Mouse (Mus musculus) intestine, embryonic 14.5 days (tissue): ENCODE measurements around the gene Hes7. TPM values are rescaled to one million over a fixed set of nuclear protein-coding genes. Genes with fewer than 3 reads are reported as not detected.

Source experiments
- ATAC-seq: fragments of 200-750 bp; cut with Nextera tagmentation; replicated peaks from 2 replicates; pipeline ENCODE4 v1.8.0; 2017; ENCODE audit warnings: low read depth, moderate number of reproducible peaks, moderate TSS enrichment, moderate library complexity; ENCODE audit not compliant: low FRiP score, low TSS enrichment
- DNase-seq: peaks from one replicate; pipeline ENCODE4 v3.0.0-alpha.2; 2018; ENCODE audit warnings: low spot score
- H3K27ac ChIP-seq: fragments of 300-500 bp; sonication (generic); 2 replicates; pipeline ENCODE4 v1.5.1; 2014; ENCODE audit warnings: low read depth, mild to moderate bottlenecking, control low read depth
- H3K27me3 ChIP-seq: fragments of 300-500 bp; sonication (generic); replicated peaks from 2 replicates; pipeline ENCODE4 v1.6.1; 2014; ENCODE audit warnings: low read length, control low read depth; ENCODE audit not compliant: control insufficient read depth, insufficient read depth
- H3K36me3 ChIP-seq: fragments of 300-500 bp; sonication (generic); 2 replicates; pipeline ENCODE4 v1.6.1; 2014; ENCODE audit warnings: low read length, control low read depth; ENCODE audit not compliant: control insufficient read depth, insufficient read depth
- H3K4me1 ChIP-seq: fragments of 300-500 bp; sonication (generic); replicated peaks from 2 replicates; pipeline ENCODE4 v1.6.1; 2014; ENCODE audit warnings: low read length, control low read depth, mixed read lengths; ENCODE audit not compliant: control insufficient read depth, insufficient read depth
- H3K4me2 ChIP-seq: fragments of 300-500 bp; sonication (generic); 2 replicates; pipeline ENCODE4 v1.6.1; 2014; ENCODE audit warnings: low read length
- H3K4me3 ChIP-seq: fragments of 300-500 bp; sonication (generic); 2 replicates; pipeline ENCODE4 v1.5.1; 2014; ENCODE audit warnings: low read depth, low read length, control low read depth, mixed read lengths
- H3K9ac ChIP-seq: fragments of 300-500 bp; sonication (generic); 2 replicates; pipeline ENCODE4 v1.6.1; 2014; ENCODE audit warnings: mild to moderate bottlenecking, low read length
- H3K9me3 ChIP-seq: fragments of 300-500 bp; sonication (generic); 2 replicates; pipeline ENCODE4 v1.6.1; 2016; ENCODE audit warnings: low read length, control low read depth; ENCODE audit not compliant: control insufficient read depth
- WGBS: fragments of 180-500 bp; shearing (Covaris S2); extraction: QIAGEN DNeasy Blood & Tissue Kit; methylation state at CpG from one replicate; pipeline ENCODE4 v1.1.7; 2014; 5-methylcytosine and 5-hydroxymethylcytosine counted together
- polyA plus RNA-seq: library from polyadenylated mRNA; unstranded; fragments of >200 nt; fragmentation: Nextera tagmentation; extraction: Ambion mirVana; gene quantifications from 2 replicates; pipeline ENCODE4 v1.2.1, GENCODE M21; 2014

Gene Hes7
- polyA plus RNA-seq, 1 experiment from 2014 or later, result 0.28 TPM

- under 1% methylated on average over 31 of the region's 31 CpGs for WGBS
- peak overlapping the region; percentile 41 for H3K9ac ChIP-seq
- DNase-seq (peak; percentile 99), ATAC-seq (peak; percentile 68)
- no peaks in the 10 kb centered on the region for H3K36me3 ChIP-seq
- peak overlapping the region; percentile 94 for H3K4me2 ChIP-seq
- H3K4me1 ChIP-seq, result peaks cover 29% of the 10 kb centered on the region
- peak overlapping the region; percentile 76 for H3K27ac ChIP-seq
- 0 out of 2 replicates have a peak, but pooled peaks cover 4% of the 10 kb centered on the region for H3K27me3 ChIP-seq
- H3K4me3 ChIP-seq, result peak overlapping the region; percentile 82
- no peaks in the 10 kb centered on the region for H3K9me3 ChIP-seq
Measured at GRCm38 (mm10) chr11:69123693-69124497, 3.7 kb downstream of the Hes7 start.

- Histone ChIP-seq H3K36me3 (no peaks in the 10 kb centered on the region), H3K9ac (no peak overlapping the region), H3K27ac (no peak overlapping the region), H3K4me1 (peaks cover 23% of the 10 kb centered on the region), H3K27me3 (0 out of 2 replicates have a peak, but pooled peaks cover 4% of the 10 kb centered on the region), H3K4me2 (peak overlapping the region; percentile 94), H3K9me3 (no peaks in the 10 kb centered on the region), H3K4me3 (peak overlapping the region; percentile 82)
- peak; percentile 83 for DNase-seq
- under 1% methylated on average over 3 of the region's 3 CpGs for WGBS
- ATAC-seq, result peak; percentile 65
Measured at GRCm38 (mm10) chr11:69124498-69124847, 4.3 kb downstream of the Hes7 start.

DNA sequence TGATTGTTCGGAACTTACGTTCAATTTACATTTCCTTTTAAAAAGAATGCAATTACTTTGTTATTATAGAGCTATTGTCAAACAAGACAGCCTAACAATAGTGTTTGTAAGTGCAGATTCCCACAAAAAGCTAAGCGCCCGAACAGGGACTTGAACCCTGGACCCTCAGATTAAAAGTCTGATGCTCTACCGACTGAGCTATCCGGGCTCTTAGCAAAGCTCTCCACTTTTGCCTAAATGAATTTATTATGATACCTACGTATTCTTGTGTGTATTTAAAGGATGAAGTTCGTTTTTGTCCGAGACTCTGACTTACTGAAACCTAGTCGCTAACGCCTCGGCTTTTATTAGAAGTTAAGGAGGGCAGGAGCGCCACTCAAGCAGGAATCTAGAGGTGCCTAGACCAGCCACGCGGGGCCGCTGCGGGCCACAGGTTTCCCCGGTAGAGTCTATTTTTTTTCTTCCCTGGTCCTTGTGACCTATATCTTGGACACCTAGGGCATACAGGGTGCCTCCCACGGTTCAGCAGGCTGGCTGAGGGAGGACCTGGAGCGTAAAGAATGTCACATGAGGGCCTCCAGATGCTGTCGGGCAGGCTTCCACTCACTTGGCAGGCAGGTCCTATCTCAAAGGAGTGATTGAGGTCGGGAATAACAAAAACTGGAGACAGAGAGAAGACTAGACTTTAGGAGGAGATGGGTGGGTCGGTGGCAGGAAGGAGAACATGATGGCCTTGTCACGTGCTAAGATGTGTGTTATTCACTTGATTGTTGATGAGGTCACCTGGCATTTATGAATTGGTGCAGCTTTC lies 5.0 kb downstream of the Hes7 start:
- ATAC-seq (peak; percentile 53), DNase-seq (peak; percentile 93)
- H3K4me3 ChIP-seq, result peak overlapping the region; percentile 58
- H3K27me3 ChIP-seq, result 0 out of 2 replicates have a peak, but pooled peaks cover 3% of the 10 kb centered on the region
- H3K4me1 ChIP-seq, result peaks cover 16% of the 10 kb centered on the region
- H3K36me3 ChIP-seq, result no peaks in the 10 kb centered on the region
- H3K9me3 ChIP-seq, result no peaks in the 10 kb centered on the region
- peak overlapping the region; percentile 66 for H3K27ac ChIP-seq
- H3K4me2 ChIP-seq, result peak overlapping the region; percentile 69
- peak overlapping the region; percentile 5 for H3K9ac ChIP-seq
- WGBS, result under 1% methylated on average over 24 of the region's 24 CpGs

DNA sequence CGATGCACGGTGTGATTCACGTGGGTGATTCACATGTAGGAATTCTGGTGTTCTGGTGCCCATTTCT lies 5.5 kb downstream of the Hes7 start, which contains the start of gene Aloxe3:
Gene Aloxe3 (plus strand): TSS at position 45 of the 67 bp plus-strand sequence.
- DNase-seq (no peak), ATAC-seq (no peak)
- Histone ChIP-seq H3K9me3 (no peaks in the 10 kb centered on the region), H3K27me3 (no peaks in the 10 kb centered on the region), H3K4me2 (peak within 1 kb of the TSS; percentile 69), H3K9ac (peak within 1 kb of the TSS; percentile 5), H3K36me3 (no peaks in the 10 kb centered on the region), H3K4me3 (peak within 1 kb of the TSS; percentile 58), H3K27ac (peak within 1 kb of the TSS; percentile 66), H3K4me1 (peaks cover 11% of the 10 kb centered on the region)
- WGBS, result 4% methylated on average over 3 of the region's 3 CpGs

DNA sequence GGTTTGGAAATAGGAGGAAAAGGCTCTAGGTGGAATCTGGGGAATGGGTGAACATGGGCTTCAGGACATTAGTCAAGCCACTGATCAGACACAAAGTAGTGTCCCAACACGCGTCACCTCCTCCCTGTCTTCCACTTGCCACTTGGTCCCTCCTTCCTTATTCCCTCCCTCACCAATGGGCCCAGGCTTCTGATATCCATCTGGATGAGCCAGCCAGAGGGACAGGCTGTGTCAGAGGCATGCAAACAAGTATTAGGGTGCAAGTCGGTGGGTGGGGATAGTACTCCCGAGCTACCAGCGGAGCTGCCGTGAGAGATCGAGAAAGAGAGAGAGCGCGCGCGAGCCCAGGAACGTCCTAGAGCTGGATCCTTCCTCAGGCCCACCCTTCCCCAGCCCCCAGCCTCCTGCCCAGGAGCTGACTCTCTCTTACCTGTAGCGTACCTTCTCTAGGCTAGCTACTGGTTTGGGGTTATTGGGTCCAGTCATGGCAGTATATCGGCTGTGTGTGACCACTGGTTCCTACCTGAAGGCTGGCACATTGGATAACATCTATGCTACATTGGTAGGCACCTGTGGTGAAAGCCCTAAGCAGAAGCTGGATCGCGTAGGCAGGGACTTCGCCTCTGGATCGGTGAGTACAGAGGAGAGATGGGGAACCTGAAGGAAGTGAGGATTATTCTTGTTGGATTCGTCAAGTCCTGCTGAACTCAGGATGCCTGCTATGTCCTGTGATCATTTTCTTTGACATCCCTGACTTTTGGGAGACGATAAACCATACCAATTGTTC lies 5.9 kb downstream of the Hes7 start:
- Histone ChIP-seq H3K27ac (no peak overlapping the region), H3K27me3 (no peaks in the 10 kb centered on the region), H3K9ac (peak overlapping the region; percentile 5), H3K36me3 (no peaks in the 10 kb centered on the region), H3K4me2 (peak overlapping the region; percentile 69), H3K9me3 (no peaks in the 10 kb centered on the region), H3K4me3 (peak overlapping the region; percentile 58), H3K4me1 (peaks cover 7% of the 10 kb centered on the region; the same call in 1 of the 2 replicates)
- WGBS, result 11% methylated on average over 20 of the region's 20 CpGs
- peak; percentile 64 for DNase-seq
- ATAC-seq, result no peak

GRCm38 (mm10) chr11:69126706-69127095 lies 6.5 kb downstream of the Hes7 start:
- ATAC-seq (no peak), DNase-seq (no peak)
- Histone ChIP-seq H3K9me3 (no peaks in the 10 kb centered on the region), H3K27ac (no peak overlapping the region), H3K36me3 (no peaks in the 10 kb centered on the region), H3K9ac (no peak overlapping the region), H3K4me3 (0 out of 2 replicates have a peak overlapping the region, but pooled peaks have one; percentile 58), H3K4me1 (peaks cover 7% of the 10 kb centered on the region; the same call in 1 of the 2 replicates), H3K27me3 (no peaks in the 10 kb centered on the region), H3K4me2 (peak overlapping the region; percentile 69)
- WGBS, result 57% methylated on average over 2 of the region's 2 CpGs

DNA sequence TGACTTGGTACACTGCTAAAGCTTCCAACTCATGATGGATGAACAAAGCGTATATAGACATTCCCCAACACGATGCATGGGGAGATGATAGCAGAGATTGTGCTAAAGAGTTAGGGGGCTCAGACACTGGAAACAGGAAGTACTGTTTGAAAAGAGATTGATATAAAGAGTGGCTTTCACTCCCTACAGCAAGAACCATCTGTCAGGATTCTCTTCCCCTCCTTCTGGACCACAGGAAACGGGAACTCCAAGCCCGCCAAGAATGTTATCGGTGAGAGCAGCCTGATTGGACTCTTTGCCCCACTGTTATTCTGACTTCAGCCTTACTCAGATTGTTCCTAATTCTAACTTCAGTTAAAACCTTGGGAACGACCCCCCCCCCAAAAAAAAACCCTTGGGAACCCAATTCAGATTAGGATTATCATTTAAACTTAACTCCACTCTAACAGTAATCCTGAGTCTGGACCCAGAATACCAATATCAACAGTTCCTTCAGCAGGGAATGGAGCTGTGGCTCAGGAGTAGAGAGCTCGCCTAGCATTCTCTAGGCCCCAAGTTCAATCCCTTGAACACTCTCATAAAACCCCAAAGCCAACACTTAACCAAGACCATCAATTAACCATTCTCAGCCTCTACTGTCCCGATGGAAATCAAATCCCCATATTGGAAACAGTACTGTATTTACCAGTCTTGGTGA lies 8.4 kb downstream of the Hes7 start:
- WGBS, result 69% methylated on average over 8 of the region's 8 CpGs

GRCm38 (mm10) chr11:69133566-69133922 lies 13.3 kb downstream of the Hes7 start:
- ATAC-seq (peak; percentile 32), DNase-seq (no peak)

More for the DNA sequence above, 8.4 kb downstream of the Hes7 start:
- Histone ChIP-seq H3K9me3 (no peaks in the 10 kb centered on the region), H3K36me3 (no peaks in the 10 kb centered on the region), H3K27me3 (no peaks in the 10 kb centered on the region), H3K9ac (no peak overlapping the region), H3K4me3 (no peak overlapping the region), H3K4me1 (peaks cover 8% of the 10 kb centered on the region; the same call in 1 of the 2 replicates), H3K27ac (no peak overlapping the region), H3K4me2 (no peak overlapping the region)
- DNase-seq (no peak), ATAC-seq (no peak)

More at GRCm38 (mm10) chr11:69133566-69133922, 13.3 kb downstream of the Hes7 start:
- Histone ChIP-seq H3K9ac (peak overlapping the region; percentile 37; the same call in 1 of the 2 replicates), H3K27me3 (no peaks in the 10 kb centered on the region), H3K27ac (no peak overlapping the region), H3K9me3 (no peaks in the 10 kb centered on the region), H3K4me3 (peak overlapping the region; percentile 45), H3K4me1 (0 out of 2 replicates have a peak, but pooled peaks cover 4% of the 10 kb centered on the region), H3K4me2 (peak overlapping the region; percentile 82), H3K36me3 (no peaks in the 10 kb centered on the region)
- WGBS, result 17% methylated on average over 5 of the region's 5 CpGs
